Mouse (Mus musculus): ENCODE measurements around the gene Med4.

GRCm38 (mm10) chr14:73473670-73474460 lies 36.0 kb upstream of the Med4 start:
- TF ChIP-seq POLR2A (IDR thresholded peaks at IDR 0.05; ENCODE audit: control insufficient read depth, low read depth, low read length) (no peak), CTCF (IDR thresholded peaks at IDR 0.05; ENCODE audit: control insufficient read depth, insufficient read depth, insufficient replicate concordance, low read depth, low read length) (no peak)
